Mouse (Mus musculus) lung, postnatal 4 days (tissue): ENCODE measurements around the gene Ncam1.

ENCODE experiments used
- DNase-seq, 2 experiments: peaks; one replicate each; pipeline ENCODE4 v3.0.0; 2021

Ncam1 gene

GRCm38 (mm10) chr9:49542593-49542992, 256.1 kb downstream of the Ncam1 start:
- no peak for DNase-seq

- no peak for DNase-seq
These were observed 260.9 kb downstream of the Ncam1 start for GRCm38 (mm10) chr9:49537814-49538213.

- no peak for DNase-seq
These were observed 262.1 kb downstream of the Ncam1 start for GRCm38 (mm10) chr9:49536593-49536992.

- no peak for DNase-seq
These were observed 263.8 kb downstream of the Ncam1 start for GRCm38 (mm10) chr9:49534958-49535357.

GRCm38 (mm10) chr9:49533912-49534491, 264.7 kb downstream of the Ncam1 start:
- DNase-seq: no peak

- DNase-seq: no peak
These were observed 265.3 kb downstream of the Ncam1 start for GRCm38 (mm10) chr9:49533455-49533854.

- DNase-seq: no peak
These were observed 266.9 kb downstream of the Ncam1 start for GRCm38 (mm10) chr9:49531833-49532232.

- DNase-seq: no peak
These were observed 267.5 kb downstream of the Ncam1 start for GRCm38 (mm10) chr9:49531257-49531656.

GRCm38 (mm10) chr9:49530739-49531138, 268.0 kb downstream of the Ncam1 start:
- no peak for DNase-seq

GRCm38 (mm10) chr9:49529366-49529959, 269.3 kb downstream of the Ncam1 start:
- DNase-seq: no peak

GRCm38 (mm10) chr9:49528943-49529342, 269.8 kb downstream of the Ncam1 start:
- DNase-seq: peak in 1 of 2 experiments; percentile 13

- DNase-seq: no peak
These were observed 270.7 kb downstream of the Ncam1 start for GRCm38 (mm10) chr9:49528026-49528425.

GRCm38 (mm10) chr9:49527340-49527739, 271.4 kb downstream of the Ncam1 start:
- no peak for DNase-seq

GRCm38 (mm10) chr9:49524721-49525120, 274.0 kb downstream of the Ncam1 start:
- no peak for DNase-seq

- DNase-seq: no peak
These were observed 274.8 kb downstream of the Ncam1 start for GRCm38 (mm10) chr9:49523881-49524280.

- DNase-seq: no peak
These were observed 284.4 kb downstream of the Ncam1 start for GRCm38 (mm10) chr9:49514306-49514705.

- no peak for DNase-seq
These were observed 288.1 kb downstream of the Ncam1 start for GRCm38 (mm10) chr9:49510666-49511065.

- no peak for DNase-seq
These were observed 289.1 kb downstream of the Ncam1 start for GRCm38 (mm10) chr9:49509628-49510027.

GRCm38 (mm10) chr9:49509094-49509493, 289.6 kb downstream of the Ncam1 start:
- no peak for DNase-seq

- DNase-seq: no peak
These were observed 290.7 kb downstream of the Ncam1 start for GRCm38 (mm10) chr9:49507829-49508585.

- no peak for DNase-seq
These were observed 294.1 kb downstream of the Ncam1 start for GRCm38 (mm10) chr9:49504658-49505057.

- DNase-seq: peak in 1 of 2 experiments; percentile 4
These were observed 296.5 kb downstream of the Ncam1 start for GRCm38 (mm10) chr9:49502245-49502644.

- peak in 1 of 2 experiments; percentile 0 for DNase-seq
These were observed 298.8 kb downstream of the Ncam1 start for GRCm38 (mm10) chr9:49499878-49500277.
